Mouse (Mus musculus) CD4-positive, CD25-positive, alpha-beta regulatory T cell, adult 9 weeks (primary cell): ENCODE data around the gene H2-DMb1. TPM values are rescaled to one million over a fixed set of nuclear protein-coding genes. Genes with fewer than 3 reads are reported as not detected.

Experiments used
- polyA plus RNA-seq: library from polyadenylated mRNA; unstranded; fragments of 100-300 nt; shearing (Covaris generic); gene quantifications from one replicate; pipeline ENCODE4 v1.2.1, GENCODE M21; 2017

Gene H2-DMb1
- polyA plus RNA-seq, result 1.5 TPM

GRCm38 (mm10) chr17:34152923-34153322, at the start of gene H2-DMb1:
Gene H2-DMb1 (plus strand): TSS chr17:34153072.

GRCm38 (mm10) chr17:34119249-34120179, 33.4 kb upstream of the H2-DMb1 start, which contains the start of gene H2-DMa:
Gene H2-DMa (plus strand): TSS chr17:34119541.

GRCm38 (mm10) chr17:34122188-34122984, 30.5 kb upstream of the H2-DMb1 start, which contains the start of gene Brd2:
Gene Brd2 (minus strand): TSS chr17:34122634.

GRCm38 (mm10) chr17:34143033-34143432, 9.8 kb upstream of the H2-DMb1 start, which contains the start of gene H2-DMb2:
Gene H2-DMb2 (plus strand): TSS chr17:34143307.

GRCm38 (mm10) chr17:34187261-34187916, 34.5 kb downstream of the H2-DMb1 start, which contains the start of the genes Tap1 and Psmb9:
Gene Tap1 (plus strand): TSS chr17:34187553.
Gene Psmb9 (minus strand): TSS chr17:34187764.

GRCm38 (mm10) chr17:34196941-34197894, 44.3 kb downstream of the H2-DMb1 start, which contains the start of gene Psmb8:
Gene Psmb8 (plus strand): TSS chr17:34197721.

GRCm38 (mm10) chr17:34203444-34203843, 50.6 kb downstream of the H2-DMb1 start, which contains the start of gene Tap2:
Gene Tap2 (plus strand): TSS chr17:34203527.

Other genes with a start within 250 kb of the H2-DMb1 start
- gene Platr17, start 247.9 kb upstream of the H2-DMb1 start, polyA plus RNA-seq, result 4.0 TPM
- gene Daxx, start 243.7 kb upstream of the H2-DMb1 start, polyA plus RNA-seq, result 143 TPM
- gene Tapbp, start 237.2 kb upstream of the H2-DMb1 start, polyA plus RNA-seq, result 701 TPM
- gene Zbtb22, start 237.2 kb upstream of the H2-DMb1 start, polyA plus RNA-seq, result 23.0 TPM
- 107 TPM for gene Rgl2, start 223.5 kb upstream of the H2-DMb1 start, polyA plus RNA-seq
- 152 TPM for gene Pfdn6, start 212.7 kb upstream of the H2-DMb1 start, polyA plus RNA-seq
- gene Wdr46, start 212.4 kb upstream of the H2-DMb1 start, polyA plus RNA-seq, result 76.0 TPM
- gene B3galt4, start 201.6 kb upstream of the H2-DMb1 start, polyA plus RNA-seq, result 46.4 TPM
- 90.1 TPM for gene Vps52, start 197.3 kb upstream of the H2-DMb1 start, polyA plus RNA-seq
- gene Rps18, start 197.1 kb upstream of the H2-DMb1 start, polyA plus RNA-seq, result 3,509 TPM
- 12,738 TPM for gene H2-K1, start 152.7 kb upstream of the H2-DMb1 start, polyA plus RNA-seq
- 15.2 TPM for gene Ring1, start 128.4 kb upstream of the H2-DMb1 start, polyA plus RNA-seq
- 37.9 TPM for gene H2-Ke6, start 125.0 kb upstream of the H2-DMb1 start, polyA plus RNA-seq
- gene Slc39a7, start 121.4 kb upstream of the H2-DMb1 start, polyA plus RNA-seq, result 157 TPM
- gene Rxrb, start 121.3 kb upstream of the H2-DMb1 start, polyA plus RNA-seq, result 23.4 TPM
- gene Col11a2, start 113.6 kb upstream of the H2-DMb1 start, polyA plus RNA-seq, result 2.1 TPM
- 37.0 TPM for gene H2-Oa, start 60.7 kb upstream of the H2-DMb1 start, polyA plus RNA-seq
- gene H2-DMa, start 33.5 kb upstream of the H2-DMb1 start, polyA plus RNA-seq, result 119 TPM
- gene Brd2, start 30.4 kb upstream of the H2-DMb1 start, polyA plus RNA-seq, result 109 TPM
- 5.8 TPM for gene H2-DMb2, start 9.8 kb upstream of the H2-DMb1 start, polyA plus RNA-seq
- 423 TPM for gene Tap1, start 34.5 kb downstream of the H2-DMb1 start, polyA plus RNA-seq
- 573 TPM for gene Psmb9, start 34.7 kb downstream of the H2-DMb1 start, polyA plus RNA-seq
- gene Psmb8, start 44.6 kb downstream of the H2-DMb1 start, polyA plus RNA-seq, result 1,461 TPM
- 432 TPM for gene Tap2, start 50.5 kb downstream of the H2-DMb1 start, polyA plus RNA-seq
- 94.0 TPM for gene H2-Ob, start 85.8 kb downstream of the H2-DMb1 start, polyA plus RNA-seq
- 19.6 TPM for gene H2-Ab1, start 104.6 kb downstream of the H2-DMb1 start, polyA plus RNA-seq
- 15.2 TPM for gene H2-Aa, start 134.8 kb downstream of the H2-DMb1 start, polyA plus RNA-seq
- 10.9 TPM for gene H2-Eb1, start 152.8 kb downstream of the H2-DMb1 start, polyA plus RNA-seq
- gene H2-Eb2, start 172.6 kb downstream of the H2-DMb1 start, polyA plus RNA-seq, result 0.07 TPM
- 0.46 TPM for gene Btnl2, start 201.8 kb downstream of the H2-DMb1 start, polyA plus RNA-seq
- not detected for gene Btnl1, start 224.1 kb downstream of the H2-DMb1 start, polyA plus RNA-seq
- gene BC051142, start 245.7 kb downstream of the H2-DMb1 start, polyA plus RNA-seq, result 2.0 TPM